Mouse (Mus musculus) embryonic facial prominence, embryonic 14.5 days (tissue): ENCODE results near the gene Ispd. TPM values are rescaled to one million over a fixed set of nuclear protein-coding genes. Genes with fewer than 3 reads are reported as not detected.

Experiments
- ATAC-seq: fragments of 200-750 bp; cut with Nextera tagmentation; 2 replicates; pipeline ENCODE4 v1.8.0; 2017; ENCODE audit warnings: low read depth, moderate number of reproducible peaks, moderate TSS enrichment
- DNase-seq: peaks from one replicate; pipeline ENCODE4 v3.0.0-alpha.2; 2015; ENCODE audit warnings: low spot score
- H3K27ac ChIP-seq: fragments of 300-500 bp; sonication (generic); replicated peaks from 2 replicates; pipeline ENCODE4 v1.5.1; 2014; ENCODE audit warnings: low read depth, mild to moderate bottlenecking, low read length, moderate library complexity
- H3K27me3 ChIP-seq: fragments of 300-500 bp; sonication (generic); replicated peaks from 2 replicates; pipeline ENCODE4 v1.6.1; 2014; ENCODE audit warnings: low read length; ENCODE audit not compliant: control insufficient read depth, insufficient read depth
- H3K36me3 ChIP-seq: fragments of 300-500 bp; sonication (generic); 2 replicates; pipeline ENCODE4 v1.6.1; 2014; ENCODE audit warnings: low read length, mixed read lengths; ENCODE audit not compliant: control insufficient read depth, insufficient read depth
- H3K4me1 ChIP-seq: fragments of 300-500 bp; sonication (generic); 2 replicates; pipeline ENCODE4 v1.6.1; 2014; ENCODE audit warnings: antibody characterized with exemption, low read length; ENCODE audit not compliant: control insufficient read depth, insufficient read depth
- H3K4me2 ChIP-seq: fragments of 300-500 bp; sonication (generic); 2 replicates; pipeline ENCODE4 v1.6.1; 2014; ENCODE audit warnings: low read depth, mild to moderate bottlenecking, low read length, moderate library complexity, mixed read lengths
- H3K4me3 ChIP-seq: fragments of 300-500 bp; sonication (generic); 2 replicates; pipeline ENCODE4 v1.5.1; 2014; ENCODE audit warnings: low read depth, mild to moderate bottlenecking, low read length
- H3K9ac ChIP-seq: fragments of 300-500 bp; sonication (generic); 2 replicates; pipeline ENCODE4 v1.6.1; 2014; ENCODE audit warnings: low read depth, mild to moderate bottlenecking, low read length, moderate library complexity, mixed read lengths
- H3K9me3 ChIP-seq: fragments of 300-500 bp; sonication (generic); 2 replicates; pipeline ENCODE4 v1.6.1; 2016; ENCODE audit warnings: low read length; ENCODE audit not compliant: control insufficient read depth
- WGBS: fragments of 180-500 bp; shearing (Covaris S2); extraction: QIAGEN DNeasy Blood & Tissue Kit; methylation state at CpG from one replicate; pipeline ENCODE4 v1.1.7; 2014; 5-methylcytosine and 5-hydroxymethylcytosine counted together
- polyA plus RNA-seq: library from polyadenylated mRNA; unstranded; fragments of >200 nt; fragmentation: Nextera tagmentation; extraction: Ambion mirVana; gene quantifications from 2 replicates; pipeline ENCODE4 v1.2.1, GENCODE M21; 2014

Ispd gene
- polyA plus RNA-seq, 1 experiment from 2014 or later: 11.4 TPM

DNA sequence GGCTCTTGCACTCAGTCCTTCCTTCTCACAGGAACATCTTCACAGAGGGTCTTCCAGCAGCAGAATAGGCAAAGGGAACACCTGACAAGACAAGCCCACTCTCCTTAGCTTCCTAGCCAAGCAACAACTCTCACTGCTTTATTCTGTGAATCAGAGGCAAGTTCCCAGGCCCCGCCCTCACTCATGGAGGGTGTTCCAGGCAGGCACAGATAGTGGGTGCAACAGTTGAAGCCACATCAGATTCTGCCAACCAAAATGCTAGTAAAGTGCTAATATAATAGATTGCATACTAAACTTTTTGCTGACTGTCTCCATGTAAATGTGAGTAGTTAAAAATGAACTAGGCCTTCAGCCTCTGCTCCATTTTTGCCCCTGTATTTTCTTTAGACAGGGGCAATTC is 173.4 kb downstream of the Ispd start:
- no peak for ATAC-seq
- H3K4me3 ChIP-seq: no peak overlapping the region
- H3K27me3 ChIP-seq: no peaks in the 10 kb centered on the region
- no peaks in the 10 kb centered on the region for H3K36me3 ChIP-seq
- no peaks in the 10 kb centered on the region for H3K4me1 ChIP-seq
- DNase-seq: no peak
- no peak overlapping the region for H3K4me2 ChIP-seq
- no peak overlapping the region for H3K27ac ChIP-seq
- 90% methylated on average over 1 of the region's 1 CpGs for whole genome bisulfite sequencing
- H3K9me3 ChIP-seq: no peaks in the 10 kb centered on the region
- H3K9ac ChIP-seq: no peak overlapping the region

GRCm38 (mm10) chr12:36564146-36564545 is 182.9 kb downstream of the Ispd start:
- Histone ChIP-seq H3K9ac (no peak overlapping the region), H3K27me3 (no peaks in the 10 kb centered on the region), H3K4me3 (no peak overlapping the region), H3K36me3 (no peaks in the 10 kb centered on the region), H3K4me1 (no peaks in the 10 kb centered on the region), H3K9me3 (no peaks in the 10 kb centered on the region), H3K4me2 (no peak overlapping the region), H3K27ac (no peak overlapping the region)
- WGBS: 44% methylated on average over 2 of the region's 2 CpGs
- peak; percentile 92; the same call in 1 of the 2 replicates for ATAC-seq
- DNase-seq: peak; percentile 77

GRCm38 (mm10) chr12:36566974-36567373 is 185.7 kb downstream of the Ispd start:
- WGBS: 95% methylated on average over 1 of the region's 1 CpGs
- H3K4me2 ChIP-seq: no peak overlapping the region
- no peaks in the 10 kb centered on the region for H3K9me3 ChIP-seq

DNA sequence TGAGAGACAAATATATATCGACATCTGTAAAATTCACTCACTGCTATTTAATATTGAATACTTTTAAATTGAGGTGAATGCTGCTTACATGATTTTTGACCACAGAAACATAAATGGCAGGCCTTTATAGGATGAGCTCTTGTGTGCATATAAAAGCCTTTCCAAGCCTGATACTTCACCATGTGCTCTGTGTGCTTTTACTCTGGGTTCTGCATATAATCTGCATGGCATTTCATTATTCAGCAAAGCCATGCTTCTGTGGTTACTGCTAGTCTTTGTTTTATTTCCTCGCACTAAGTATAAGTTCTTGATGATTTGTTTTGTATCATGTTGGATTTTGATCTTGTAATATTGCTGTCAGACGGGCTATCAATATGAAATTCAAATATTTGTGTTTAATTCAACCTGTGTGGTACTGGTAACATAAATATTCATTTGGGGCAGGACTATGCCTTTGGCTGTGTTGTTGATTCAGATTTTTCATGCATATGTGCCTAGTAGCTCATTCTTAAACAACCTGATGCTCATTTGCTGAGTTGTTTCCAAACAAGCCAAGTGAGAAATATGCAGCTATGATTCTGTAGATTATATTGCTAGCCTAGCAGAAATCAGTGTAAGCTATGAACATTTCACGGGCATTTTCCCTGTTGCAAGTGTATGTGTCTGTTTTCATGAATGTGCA is 189.3 kb downstream of the Ispd start:
- Histone ChIP-seq H3K27ac (no peak overlapping the region), H3K36me3 (no peaks in the 10 kb centered on the region), H3K27me3 (no peaks in the 10 kb centered on the region), H3K4me1 (no peaks in the 10 kb centered on the region), H3K4me3 (no peak overlapping the region), H3K9me3 (no peaks in the 10 kb centered on the region), H3K4me2 (no peak overlapping the region), H3K9ac (no peak overlapping the region)
- DNase-seq (no peak), ATAC-seq (no peak)
- WGBS: 83% methylated on average over 4 of the region's 4 CpGs

More at GRCm38 (mm10) chr12:36566974-36567373, 185.7 kb downstream of the Ispd start:
- H3K9ac ChIP-seq: no peak overlapping the region
- H3K36me3 ChIP-seq: no peaks in the 10 kb centered on the region
- DNase-seq: no peak
- no peaks in the 10 kb centered on the region for H3K4me1 ChIP-seq
- H3K27me3 ChIP-seq: no peaks in the 10 kb centered on the region
- no peak overlapping the region for H3K4me3 ChIP-seq
- no peak for ATAC-seq
- no peak overlapping the region for H3K27ac ChIP-seq

DNA sequence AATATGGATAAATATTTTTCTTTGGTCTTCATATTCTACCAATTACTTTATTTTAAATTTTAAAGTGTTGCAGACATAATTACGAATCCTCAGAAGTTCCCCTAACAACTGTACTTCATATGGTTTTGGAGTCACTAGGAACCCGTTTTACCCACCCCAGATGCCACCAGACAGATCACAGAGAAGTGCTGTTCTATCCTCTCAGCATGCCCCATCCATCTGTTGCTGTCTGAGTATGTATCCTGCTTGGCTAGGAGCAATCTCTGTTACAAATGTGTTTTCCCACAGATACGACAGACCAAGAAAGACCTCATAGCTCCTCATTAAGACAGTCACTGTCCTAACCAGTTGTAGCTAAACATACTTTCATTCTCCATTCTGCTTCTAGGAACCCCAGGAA is 203.6 kb downstream of the Ispd start:
- H3K27me3 ChIP-seq: no peaks in the 10 kb centered on the region
- 56% methylated on average over 3 of the region's 3 CpGs for WGBS
- DNase-seq (no peak), ATAC-seq (no peak)
- no peaks in the 10 kb centered on the region for H3K4me1 ChIP-seq
- H3K4me2 ChIP-seq: no peak overlapping the region
- H3K9me3 ChIP-seq: no peaks in the 10 kb centered on the region
- H3K27ac ChIP-seq: no peak overlapping the region
- H3K4me3 ChIP-seq: no peak overlapping the region
- no peak overlapping the region for H3K9ac ChIP-seq
- H3K36me3 ChIP-seq: no peaks in the 10 kb centered on the region

GRCm38 (mm10) chr12:36597539-36598250 is 216.4 kb downstream of the Ispd start:
- no peaks in the 10 kb centered on the region for H3K9me3 ChIP-seq
- H3K36me3 ChIP-seq: no peaks in the 10 kb centered on the region
- H3K4me3 ChIP-seq: no peak overlapping the region
- 76% methylated on average over 2 of the region's 2 CpGs for WGBS
- no peak overlapping the region for H3K27ac ChIP-seq
- no peak overlapping the region for H3K9ac ChIP-seq
- H3K27me3 ChIP-seq: no peaks in the 10 kb centered on the region
- DNase-seq: no peak
- no peak for ATAC-seq
- H3K4me1 ChIP-seq: no peaks in the 10 kb centered on the region
- no peak overlapping the region for H3K4me2 ChIP-seq

- Histone ChIP-seq H3K27me3 (no peaks in the 10 kb centered on the region), H3K4me3 (no peak overlapping the region), H3K27ac (no peak overlapping the region), H3K4me1 (no peaks in the 10 kb centered on the region), H3K9me3 (no peaks in the 10 kb centered on the region), H3K9ac (no peak overlapping the region), H3K4me2 (no peak overlapping the region), H3K36me3 (no peaks in the 10 kb centered on the region)
- ATAC-seq (no peak), DNase-seq (no peak)
- 64% methylated on average over 7 of the region's 7 CpGs for WGBS
Measured at GRCm38 (mm10) chr12:36621960-36622736, 240.9 kb downstream of the Ispd start.

DNA sequence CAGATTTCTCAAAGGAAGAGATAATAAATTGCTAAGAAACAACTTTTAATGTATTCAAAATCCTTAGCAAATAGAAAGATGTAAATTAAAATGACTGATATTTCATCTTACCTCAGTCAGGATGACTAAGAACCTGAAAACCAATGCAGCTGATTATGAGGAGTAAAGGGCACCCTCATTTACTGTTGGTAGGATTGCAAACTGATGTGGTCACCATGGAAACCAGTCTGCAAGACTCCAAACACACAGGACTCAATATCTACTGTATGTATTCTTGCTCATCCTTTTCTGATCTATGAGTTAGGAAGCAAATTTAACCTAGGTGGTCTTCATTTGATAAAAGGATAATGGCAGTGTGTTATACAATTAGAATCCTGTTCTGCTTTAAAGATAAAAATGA is 246.0 kb downstream of the Ispd start:
- Histone ChIP-seq H3K36me3 (no peaks in the 10 kb centered on the region), H3K9ac (no peak overlapping the region), H3K27ac (no peak overlapping the region), H3K4me1 (no peaks in the 10 kb centered on the region), H3K4me2 (no peak overlapping the region), H3K9me3 (no peaks in the 10 kb centered on the region), H3K4me3 (no peak overlapping the region), H3K27me3 (no peaks in the 10 kb centered on the region)
- no peak for ATAC-seq
- DNase-seq: no peak
